In genomic region chr11:58165072-58165471, GRCm38 (mm10) we compare ENCODE assay signal across 14 mouse cellular contexts. TPM values are rescaled to one million over a fixed set of nuclear protein-coding genes. Genes with fewer than 3 reads are reported as not detected.
DNase-seq lines count a peak whose midpoint lies in the region; ATAC-seq and TF ChIP-seq lines count a peak whose summit lies in the region.
"Had no signal": no experiment of that assay in that cellular context is flagged by ENCODE, and none has a peak within 500 bp of the region (broad histone marks: within the 10 kb centered on the region; RNA-seq: fewer than 3 reads in every experiment).

No protein-coding gene starts in this region.

- H3K4me3 ChIP-seq in liver, embryonic 11.5 days (ENCODE audit: low read depth, low read length), result no peak overlapping the region
- H3K4me3 ChIP-seq: midbrain, embryonic 15.5 days had no signal

- no peaks in the 10 kb centered on the region for H3K27me3 ChIP-seq in liver, embryonic 11.5 days (replicated peaks; ENCODE audit: control insufficient read depth, insufficient read depth, low read length)
- no peaks in the 10 kb centered on the region for H3K27me3 ChIP-seq in Patski
- H3K27me3 ChIP-seq: midbrain, embryonic 15.5 days had no signal

- 93% methylated on average over 2 of the region's 2 CpGs for WGBS in liver, embryonic 11.5 days

- TF ChIP-seq CTCF in Patski (IDR thresholded peaks at IDR 0.05), result peak; percentile 51

- H3K27ac ChIP-seq in liver, embryonic 11.5 days (ENCODE audit: low read depth, low read length), result no peak overlapping the region
- H3K27ac ChIP-seq: midbrain, embryonic 15.5 days had no signal

- POLR2A ChIA-PET in Patski (lab: Charles Lee), result interaction anchor here (0.8 kb wide), 1 partner anchor 22 kb away, joined by 3 read pairs; no protein-coding TSS in a partner anchor

- no peak overlapping the region for H3K9ac ChIP-seq in liver, embryonic 11.5 days (ENCODE audit: low read depth, low read length)
- H3K9ac ChIP-seq: midbrain, embryonic 15.5 days had no signal

- no peak overlapping the region for H3K4me2 ChIP-seq in liver, embryonic 11.5 days
- H3K4me2 ChIP-seq: midbrain, embryonic 15.5 days had no signal

- peaks cover 6% of the 10 kb centered on the region; the same call in 1 of the 2 replicates for H3K4me1 ChIP-seq in liver, embryonic 11.5 days (replicated peaks; ENCODE audit: control insufficient read depth, insufficient read depth, low read length)

- in situ Hi-C loops in Patski (cut with MboI; ENCODE audit: low pct_unique_long_range_greater_than_20kb), result no loop called here

- peak; percentile 24 for DNase-seq in adrenal gland, postnatal 14 days
- DNase-seq in adrenal gland, adult 2 months, result no peak
- DNase-seq in liver (peak; percentile 13), Patski (ENCODE audit: low read depth, low spot score) (no peak)
- DNase-seq in liver, embryonic 11.5 days (ENCODE audit: low spot score), result no peak
- DNase-seq in naive thymus-derived CD4-positive, alpha-beta T cell, adult 2 months (ENCODE audit: low read depth), result peak; percentile 49
- DNase-seq in heart, adult 8-10 months (ENCODE audit: low spot score), result no peak
- DNase-seq in adrenal gland, postnatal 10 days, result no peak
- DNase-seq: adrenal gland, postnatal 25 days; cerebellum, postnatal 36 days; gastrocnemius, postnatal 14 days; heart, postnatal 10 days; kidney, postnatal 10 days had no signal

- CTCF ChIA-PET in Patski (lab: Charles Lee), result interaction anchor here (0.9 to 1.3 kb wide), 3 partner anchors 9 to 15 kb away, joined by 3 to 6 read pairs (median 4); no protein-coding TSS in a partner anchor

- H3K36me3 ChIP-seq in liver, embryonic 11.5 days (ENCODE audit: control insufficient read depth, insufficient read depth, low read length), result peaks cover 46% of the 10 kb centered on the region

- no peaks in the 10 kb centered on the region for H3K9me3 ChIP-seq in liver, embryonic 11.5 days (ENCODE audit: control insufficient read depth, low read length)
- H3K9me3 ChIP-seq: midbrain, embryonic 15.5 days had no signal

- ATAC-seq in liver, embryonic 11.5 days (replicated peaks; ENCODE audit: low FRiP score), result no peak
- no peak for ATAC-seq in Patski
- ATAC-seq: midbrain, embryonic 15.5 days had no signal

RNA-seq across cellular contexts. Expression of gene Gemin5, which starts 3.3 kb away (rescaled TPM):
- 20.2 and 23.4 TPM in 2 replicates for total RNA-seq in adrenal gland, postnatal 14 days (2021)
- 10 to 100 TPM; 21.2 to 21.4 TPM for total RNA-seq in adrenal gland, adult 2 months (2021)
- 8.4 and 9.1 TPM in 2 replicates for polyA plus RNA-seq in adrenal gland, adult 2 months (2012; rRNA removed)
- 36.6 and 41.1 TPM in 2 replicates for polyA plus RNA-seq in liver, embryonic 11.5 days (2014; fragmentation: Nextera tagmentation; extraction: Ambion mirVana)
- 23.7 TPM for polyA plus RNA-seq in Patski (2021)
- 1 to 10 TPM; 8.8 to 9.6 (median 9.2) TPM for total RNA-seq in heart, adult 8-10 months (2022)
- total RNA-seq in adrenal gland, postnatal 10 days (2021), result 10 to 100 TPM; 16.5 to 19.1 TPM

RNA-seq across cellular contexts. Expression of gene Mrpl22, which starts 6.4 kb away (rescaled TPM):
- total RNA-seq in adrenal gland, postnatal 14 days (2021), result 74.6 and 77.2 TPM in 2 replicates
- 10 to 100 TPM; 83.9 to 89.2 TPM for total RNA-seq in adrenal gland, adult 2 months (2021)
- polyA plus RNA-seq in adrenal gland, adult 2 months (2012; rRNA removed), result 25.2 and 33.4 TPM in 2 replicates
- 178 and 190 TPM in 2 replicates for polyA plus RNA-seq in liver, embryonic 11.5 days (2014; fragmentation: Nextera tagmentation; extraction: Ambion mirVana)
- 56.1 TPM for polyA plus RNA-seq in Patski (2021)
- 10 to 100 TPM; 45.6 to 62.3 (median 52.4) TPM for total RNA-seq in heart, adult 8-10 months (2022)
- total RNA-seq in adrenal gland, postnatal 10 days (2021), result 10 to 100 TPM; 68.8 to 70.9 TPM

RNA-seq across cellular contexts. Expression of gene Igtp, which starts 34.3 kb away (rescaled TPM):
- total RNA-seq in adrenal gland, postnatal 14 days (2021), result 8.5 and 8.9 TPM in 2 replicates
- total RNA-seq in adrenal gland, adult 2 months (2021), result 10 to 100 TPM; 18.2 to 22.0 TPM
- polyA plus RNA-seq in adrenal gland, adult 2 months (2012; rRNA removed), result 8.6 and 10.2 TPM in 2 replicates
- polyA plus RNA-seq in liver, embryonic 11.5 days (2014; fragmentation: Nextera tagmentation; extraction: Ambion mirVana), result 5.0 and 5.5 TPM in 2 replicates
- 16.1 TPM for polyA plus RNA-seq in Patski (2021)
- 10 to 100 TPM in 2 of 4 experiments, 1 to 10 TPM in 2; 8.5 to 10.9 (median 9.5) TPM for total RNA-seq in heart, adult 8-10 months (2022)
- total RNA-seq in adrenal gland, postnatal 10 days (2021), result 1 to 10 TPM; 7.7 to 8.4 TPM

RNA-seq across cellular contexts. Expression of gene Irgm2, which starts 34.3 kb away (rescaled TPM):
- 7.1 and 9.2 TPM in 2 replicates for total RNA-seq in adrenal gland, postnatal 14 days (2021)
- 10 to 100 TPM; 11.3 to 14.5 TPM for total RNA-seq in adrenal gland, adult 2 months (2021)
- polyA plus RNA-seq in adrenal gland, adult 2 months (2012; rRNA removed), result 8.5 and 12.6 TPM in 2 replicates
- polyA plus RNA-seq in liver, embryonic 11.5 days (2014; fragmentation: Nextera tagmentation; extraction: Ambion mirVana), result 2.3 and 2.5 TPM in 2 replicates
- polyA plus RNA-seq in Patski (2021), result 8.3 TPM
- total RNA-seq in heart, adult 8-10 months (2022), result 10 to 100 TPM; 10.8 to 11.6 (median 11.5) TPM
- total RNA-seq in adrenal gland, postnatal 10 days (2021), result 1 to 10 TPM; 8.8 to 9.8 TPM

Comparison
In these comparisons a context has a peak if more than half of its experiments do, and no peak if none do; other contexts are left out.
1. DNase-seq: peak in adrenal gland, postnatal 14 days (single experiment), liver (single experiment) and naive thymus-derived CD4-positive, alpha-beta T cell, adult 2 months (single experiment); none in adrenal gland, adult 2 months (single experiment), liver, embryonic 11.5 days (single experiment), Patski (single experiment), heart, adult 8-10 months (single experiment) and adrenal gland, postnatal 10 days (single experiment).